Comparison of ENCODE assay signal across 10 mouse cellular contexts in genomic region chr13:52904175-52904574, GRCm38 (mm10). TPM values are rescaled to one million over a fixed set of nuclear protein-coding genes. Genes with fewer than 3 reads are reported as not detected.
DNase-seq lines count a peak whose midpoint lies in the region; ATAC-seq lines count a peak whose summit lies in the region.
"Had no signal": no experiment of that assay in that cellular context is flagged by ENCODE, and none has a peak within 500 bp of the region (broad histone marks: within the 10 kb centered on the region; RNA-seq: fewer than 3 reads in every experiment).

No protein-coding gene starts in this region.

- 13% methylated on average over 6 of the region's 6 CpGs for WGBS in heart, embryonic 10.5 days
- WGBS in hindbrain, embryonic 15.5 days = 32% methylated on average over 6 of the region's 6 CpGs
- 29% methylated on average over 6 of the region's 6 CpGs for WGBS in stomach, embryonic 16.5 days

- H3K9ac ChIP-seq in hindbrain, embryonic 15.5 days = no peak overlapping the region
- H3K9ac ChIP-seq in stomach, embryonic 16.5 days (ENCODE audit: low read length) = no peak overlapping the region
- H3K9ac ChIP-seq: neural tube, embryonic 12.5 days had no signal

- no peaks in the 10 kb centered on the region for H3K27me3 ChIP-seq in heart, embryonic 10.5 days (ENCODE audit: insufficient read depth, poor library complexity, severe bottlenecking)
- no peaks in the 10 kb centered on the region for H3K27me3 ChIP-seq in hindbrain, embryonic 15.5 days
- H3K27me3 ChIP-seq in stomach, embryonic 16.5 days (ENCODE audit: control insufficient read depth, insufficient read depth, low read length) = no peaks in the 10 kb centered on the region
- H3K27me3 ChIP-seq: neural tube, embryonic 12.5 days had no signal

- ATAC-seq in hindbrain, embryonic 15.5 days (ENCODE audit: low FRiP score, low read depth) = 0 out of 2 replicates have a peak, but pooled peaks have one; percentile 20
- ATAC-seq in stomach, embryonic 16.5 days (ENCODE audit: insufficient read depth, low FRiP score) = peak; percentile 36; the same call in 1 of the 2 replicates
- ATAC-seq in megakaryocyte-erythroid progenitor cell, adult 5-6 weeks (replicated peaks; ENCODE audit: low FRiP score, low TSS enrichment, poor library complexity, severe bottlenecking) = no peak

- peak overlapping the region; percentile 26; the same call in 1 of the 2 replicates for H3K4me3 ChIP-seq in heart, embryonic 10.5 days
- no peak overlapping the region for H3K4me3 ChIP-seq in hindbrain, embryonic 15.5 days
- no peak overlapping the region for H3K4me3 ChIP-seq in stomach, embryonic 16.5 days (replicated peaks; ENCODE audit: low read length)
- H3K4me3 ChIP-seq: left cerebral cortex, adult 2 months; neural tube, embryonic 12.5 days had no signal

- no peaks in the 10 kb centered on the region for H3K9me3 ChIP-seq in heart, embryonic 10.5 days
- H3K9me3 ChIP-seq in hindbrain, embryonic 15.5 days = no peaks in the 10 kb centered on the region
- no peaks in the 10 kb centered on the region for H3K9me3 ChIP-seq in stomach, embryonic 16.5 days (replicated peaks; ENCODE audit: control insufficient read depth, low read length)
- H3K9me3 ChIP-seq: neural tube, embryonic 12.5 days had no signal

- H3K36me3 ChIP-seq in heart, embryonic 10.5 days = peaks cover 24% of the 10 kb centered on the region
- H3K36me3 ChIP-seq in hindbrain, embryonic 15.5 days = 0 out of 2 replicates have a peak, but pooled peaks cover 6% of the 10 kb centered on the region
- H3K36me3 ChIP-seq in stomach, embryonic 16.5 days (ENCODE audit: control insufficient read depth, insufficient read depth, low read length) = 0 out of 2 replicates have a peak, but pooled peaks cover 13% of the 10 kb centered on the region

- H3K27ac ChIP-seq in heart, embryonic 10.5 days = peak overlapping the region; percentile 81
- 0 out of 2 replicates have a peak overlapping the region, but pooled peaks have one; percentile 25 for H3K27ac ChIP-seq in hindbrain, embryonic 15.5 days (replicated peaks)
- H3K27ac ChIP-seq in stomach, embryonic 16.5 days (ENCODE audit: low read length) = peak overlapping the region; percentile 66; the same call in 1 of the 2 replicates
- H3K27ac ChIP-seq: left cerebral cortex, adult 2 months; neural tube, embryonic 12.5 days had no signal

- DNase-seq in heart, embryonic 10.5 days (ENCODE audit: low spot score) = no peak
- no peak for DNase-seq in heart, adult 11 months
- peak; percentile 24 for DNase-seq in lung, postnatal 10 days
- DNase-seq in lung, postnatal 25 days (ENCODE audit: low spot score) = no peak
- no peak for DNase-seq in cerebellum, postnatal 25 days

- peaks cover 41% of the 10 kb centered on the region for H3K4me1 ChIP-seq in heart, embryonic 10.5 days
- peaks cover 9% of the 10 kb centered on the region for H3K4me1 ChIP-seq in hindbrain, embryonic 15.5 days (replicated peaks)
- peaks cover 6% of the 10 kb centered on the region; the same call in 1 of the 2 replicates for H3K4me1 ChIP-seq in stomach, embryonic 16.5 days (ENCODE audit: control insufficient read depth, insufficient read depth, low read length)

- H3K4me2 ChIP-seq in hindbrain, embryonic 15.5 days = no peak overlapping the region
- no peak overlapping the region for H3K4me2 ChIP-seq in stomach, embryonic 16.5 days (ENCODE audit: low read depth, low read length)
- H3K4me2 ChIP-seq: neural tube, embryonic 12.5 days had no signal

RNA-seq across cellular contexts. Expression of gene Auh, which starts 25.3 kb away (rescaled TPM):
- 44.9 and 53.3 TPM in 2 replicates for polyA plus RNA-seq in heart, embryonic 10.5 days (2016; fragmentation: Nextera tagmentation; extraction: Ambion mirVana)
- 60.1 and 67.5 TPM in 2 replicates for polyA plus RNA-seq in hindbrain, embryonic 15.5 days (2015; fragmentation: Nextera tagmentation; extraction: Ambion mirVana)
- polyA plus RNA-seq in stomach, embryonic 16.5 days (2015; fragmentation: Nextera tagmentation; extraction: Ambion mirVana) = 43.8 and 46.9 TPM in 2 replicates
- total RNA-seq in megakaryocyte-erythroid progenitor cell, adult 5-6 weeks (2014; fragmentation: Nextera tagmentation) = 28.8 and 40.9 TPM in 2 replicates
- total RNA-seq in megakaryocyte-erythroid progenitor cell, adult 5-6 weeks (2017) = 22.5 and 24.9 TPM in 2 replicates

Comparison
In these comparisons a context has a peak if more than half of its experiments do, and no peak if none do; other contexts are left out.
1. H3K27ac ChIP-seq: peak in every context shown above with its lines; median percentile 81 in heart, embryonic 10.5 days; 66 in stomach, embryonic 16.5 days; 25 in hindbrain, embryonic 15.5 days.